Comparison of ENCODE assay signal across 7 mouse cellular contexts in genomic region chr7:109518036-109518681, GRCm38 (mm10). TPM values are rescaled to one million over a fixed set of nuclear protein-coding genes. Genes with fewer than 3 reads are reported as not detected.
DNase-seq lines count a peak whose midpoint lies in the region; ATAC-seq and TF ChIP-seq lines count a peak whose summit lies in the region.

No protein-coding gene starts in this region.

- H3K36me3 ChIP-seq in lung, embryonic 14.5 days (ENCODE audit: insufficient read depth): peaks cover 33% of the 10 kb centered on the region
- peaks cover 5% of the 10 kb centered on the region; the same call in 1 of the 2 replicates for H3K36me3 ChIP-seq in hindbrain, embryonic 11.5 days (ENCODE audit: control insufficient read depth, insufficient read depth, low read length)

- no peak for TF ChIP-seq CTCF in lung, embryonic 14.5 days (IDR thresholded peaks at IDR 0.05; ENCODE audit: low read depth)

- H3K27me3 ChIP-seq in lung, embryonic 14.5 days (ENCODE audit: insufficient read depth, low read length): no peaks in the 10 kb centered on the region
- H3K27me3 ChIP-seq in hindbrain, embryonic 11.5 days (ENCODE audit: control insufficient read depth, insufficient read depth, low read length): no peaks in the 10 kb centered on the region

- no peak for ATAC-seq in lung, embryonic 14.5 days (ENCODE audit: insufficient read depth)
- ATAC-seq in hindbrain, embryonic 11.5 days (ENCODE audit: low FRiP score): no peak; the same call in none of the 2 replicates
- ATAC-seq in megakaryocyte-erythroid progenitor cell, adult 5-6 weeks (replicated peaks; ENCODE audit: low FRiP score, low TSS enrichment, poor library complexity, severe bottlenecking): peak; percentile 42

- H3K4me2 ChIP-seq in lung, embryonic 14.5 days: peak overlapping the region; percentile 91
- H3K4me2 ChIP-seq in hindbrain, embryonic 11.5 days (replicated peaks; ENCODE audit: low read depth, low read length): peak overlapping the region; percentile 56

- peak overlapping the region; percentile 98 for H3K27ac ChIP-seq in lung, embryonic 14.5 days (ENCODE audit: low read depth)
- peak overlapping the region; percentile 91 for H3K27ac ChIP-seq in hindbrain, embryonic 11.5 days (ENCODE audit: low read depth, low read length)

- H3K4me1 ChIP-seq in lung, embryonic 14.5 days (ENCODE audit: insufficient read depth): peaks cover 14% of the 10 kb centered on the region; the same call in 1 of the 2 replicates
- 0 out of 2 replicates have a peak, but pooled peaks cover 3% of the 10 kb centered on the region for H3K4me1 ChIP-seq in hindbrain, embryonic 11.5 days (replicated peaks; ENCODE audit: control insufficient read depth, insufficient read depth, low read length)

- peak overlapping the region; percentile 98 for H3K9ac ChIP-seq in lung, embryonic 14.5 days
- H3K9ac ChIP-seq in hindbrain, embryonic 11.5 days (ENCODE audit: low read depth, low read length): peak overlapping the region; percentile 73

- H3K4me3 ChIP-seq in lung, embryonic 14.5 days (ENCODE audit: low read depth, low read length): peak overlapping the region; percentile 98
- peak overlapping the region; percentile 87 for H3K4me3 ChIP-seq in hindbrain, embryonic 11.5 days (ENCODE audit: low read depth, low read length)

- 7% methylated on average over 10 of the region's 10 CpGs for WGBS in lung, embryonic 14.5 days
- WGBS in hindbrain, embryonic 11.5 days: 26% methylated on average over 10 of the region's 10 CpGs

- DNase-seq in lung, embryonic 14.5 days: peak; percentile 42
- DNase-seq in lung, postnatal 10 days: no peak
- DNase-seq in c-Kit-negative CD71-positive TER-119-positive erythroid progenitor cells, embryonic 14.5 days (ENCODE audit: low read depth, low spot score): peak; percentile 58
- DNase-seq in hindbrain, embryonic 11.5 days (ENCODE audit: low spot score): peak; percentile 38
- no peak for DNase-seq in left cerebral cortex, adult 8-10 months (ENCODE audit: low spot score in 2 of 2)
- DNase-seq in adrenal gland, postnatal 14 days: no peak

- H3K9me3 ChIP-seq in lung, embryonic 14.5 days (ENCODE audit: low read depth, low read length): no peaks in the 10 kb centered on the region
- no peaks in the 10 kb centered on the region for H3K9me3 ChIP-seq in hindbrain, embryonic 11.5 days (ENCODE audit: control insufficient read depth, low read length)

RNA-seq across cellular contexts. Expression of gene Rpl27a, which starts 0.8 kb away (rescaled TPM):
- polyA plus RNA-seq in lung, embryonic 14.5 days (2014; fragmentation: Nextera tagmentation; extraction: Ambion mirVana): 157 and 166 TPM in 2 replicates
- 110 and 124 TPM in 2 replicates for polyA plus RNA-seq in hindbrain, embryonic 11.5 days (2014; fragmentation: Nextera tagmentation; extraction: Ambion mirVana)
- 853 and 1,045 TPM in 2 replicates for total RNA-seq in megakaryocyte-erythroid progenitor cell, adult 5-6 weeks (2014; fragmentation: Nextera tagmentation)
- total RNA-seq in megakaryocyte-erythroid progenitor cell, adult 5-6 weeks (2017): 970 and 1,232 TPM in 2 replicates
- total RNA-seq in left cerebral cortex, adult 8-10 months (2022): 100 to 1,000 TPM; 143 to 153 (median 150) TPM
- total RNA-seq in adrenal gland, postnatal 14 days (2021): 244 and 276 TPM in 2 replicates

RNA-seq across cellular contexts. Expression of gene Trim66, which starts 10.2 kb away (rescaled TPM):
- polyA plus RNA-seq in lung, embryonic 14.5 days (2014; fragmentation: Nextera tagmentation; extraction: Ambion mirVana): 0.04 and 0.05 TPM in 2 replicates
- polyA plus RNA-seq in hindbrain, embryonic 11.5 days (2014; fragmentation: Nextera tagmentation; extraction: Ambion mirVana): 0.08 and 0.14 TPM in 2 replicates
- not detected in 2 replicates for total RNA-seq in megakaryocyte-erythroid progenitor cell, adult 5-6 weeks (2014; fragmentation: Nextera tagmentation)
- total RNA-seq in megakaryocyte-erythroid progenitor cell, adult 5-6 weeks (2017): not detected in 2 replicates
- 10 to 100 TPM; 19.9 to 22.3 (median 20.7) TPM for total RNA-seq in left cerebral cortex, adult 8-10 months (2022)
- total RNA-seq in adrenal gland, postnatal 14 days (2021): 0.70 and 0.90 TPM in 2 replicates

Comparison
In these comparisons a context has a peak if more than half of its experiments do, and no peak if none do; other contexts are left out.
1. DNase-seq: peak in lung, embryonic 14.5 days (single experiment), c-Kit-negative CD71-positive TER-119-positive erythroid progenitor cells, embryonic 14.5 days (single experiment) and hindbrain, embryonic 11.5 days (single experiment); none in lung, postnatal 10 days (single experiment), left cerebral cortex, adult 8-10 months (0 of 2) and adrenal gland, postnatal 14 days (single experiment).
2. RNA of gene Trim66, which starts 10.2 kb away (total RNA-seq): 19.9 to 22.3 TPM in left cerebral cortex, adult 8-10 months; 0.70 to 0.90 TPM in adrenal gland, postnatal 14 days and not detected in megakaryocyte-erythroid progenitor cell, adult 5-6 weeks; every median in the first group is over 10 times any median in the second.